Comparison of ENCODE assay signal across 7 mouse cellular contexts in genomic region chr3:103967861-103968691, GRCm38 (mm10). TPM values are rescaled to one million over a fixed set of nuclear protein-coding genes. Genes with fewer than 3 reads are reported as not detected.
DNase-seq lines count a peak whose midpoint lies in the region; ATAC-seq lines count a peak whose summit lies in the region.

Gene Phtf1, plus strand, starts transcription at chr3:103968110.

- no peaks in the 10 kb centered on the region for H3K27me3 ChIP-seq in limb, embryonic 10.5 days (ENCODE audit: low read depth, poor library complexity, severe bottlenecking)
- no peaks in the 10 kb centered on the region for H3K27me3 ChIP-seq in midbrain, embryonic 13.5 days

- peaks cover 19% of the 10 kb centered on the region for H3K4me1 ChIP-seq in limb, embryonic 10.5 days
- peaks cover 31% of the 10 kb centered on the region for H3K4me1 ChIP-seq in midbrain, embryonic 13.5 days (replicated peaks)

- peak; percentile 76 for DNase-seq in adrenal gland, adult 8-10 months
- peak; percentile 91 for DNase-seq in embryo, embryonic 9.5 days (ENCODE audit: extremely low spot score)
- peak; percentile 84 for DNase-seq in kidney, adult 11 months
- peak; percentile 91 for DNase-seq in limb, embryonic 10.5 days (ENCODE audit: low spot score)
- DNase-seq in spleen, adult 12 weeks (ENCODE audit: low spot score): peak; percentile 83

- no peaks in the 10 kb centered on the region for H3K9me3 ChIP-seq in limb, embryonic 10.5 days (replicated peaks)
- no peaks in the 10 kb centered on the region for H3K9me3 ChIP-seq in midbrain, embryonic 13.5 days

- H3K4me2 ChIP-seq in midbrain, embryonic 13.5 days (replicated peaks): peak within 1 kb of the TSS; percentile 79

- peak; percentile 95 for ATAC-seq in granulocyte monocyte progenitor cell, adult 5-6 weeks (replicated peaks; ENCODE audit: poor library complexity, severe bottlenecking)
- peak; percentile 98 for ATAC-seq in midbrain, embryonic 13.5 days

- WGBS in limb, embryonic 10.5 days: under 1% methylated on average over 70 of the region's 70 CpGs
- WGBS in midbrain, embryonic 13.5 days: under 1% methylated on average over 65 of the region's 70 CpGs

- peak within 1 kb of the TSS; percentile 96 for H3K27ac ChIP-seq in limb, embryonic 10.5 days
- peak within 1 kb of the TSS; percentile 99 for H3K27ac ChIP-seq in midbrain, embryonic 13.5 days

- peaks cover 48% of the 10 kb centered on the region for H3K36me3 ChIP-seq in limb, embryonic 10.5 days
- peaks cover 21% of the 10 kb centered on the region for H3K36me3 ChIP-seq in midbrain, embryonic 13.5 days

- H3K4me3 ChIP-seq in limb, embryonic 10.5 days: peak within 1 kb of the TSS; percentile 88
- H3K4me3 ChIP-seq in midbrain, embryonic 13.5 days (replicated peaks): peak within 1 kb of the TSS; percentile 85

- peak within 1 kb of the TSS; percentile 91 for H3K9ac ChIP-seq in midbrain, embryonic 13.5 days (replicated peaks)

RNA-seq across cellular contexts. Expression of gene Phtf1, which starts in this region (rescaled TPM):
- 10 to 100 TPM; 17.9 to 26.8 (median 22.1) TPM for total RNA-seq in adrenal gland, adult 8-10 months (2022)
- total RNA-seq in granulocyte monocyte progenitor cell, adult 5-6 weeks (2014; fragmentation: Nextera tagmentation): 13.8 and 17.9 TPM in 2 replicates
- total RNA-seq in granulocyte monocyte progenitor cell, adult 5-6 weeks (2017): 26.1 and 33.4 TPM in 2 replicates
- polyA plus RNA-seq in limb, embryonic 10.5 days (2016; fragmentation: Nextera tagmentation; extraction: Ambion mirVana): 28.7 and 33.3 TPM in 2 replicates
- 29.7 and 33.2 TPM in 2 replicates for polyA plus RNA-seq in midbrain, embryonic 13.5 days (2015; fragmentation: Nextera tagmentation; extraction: Ambion mirVana)

Comparison
In these comparisons a context has a peak if more than half of its experiments do, and no peak if none do; other contexts are left out.
1. Peak in every context shown above with its lines: DNase-seq, ATAC-seq, H3K4me3 ChIP-seq and H3K27ac ChIP-seq.